Mouse (Mus musculus) stomach, postnatal 0 days (tissue): ENCODE results near the gene Nthl1. TPM values are rescaled to one million over a fixed set of nuclear protein-coding genes. Genes with fewer than 3 reads are reported as not detected.
A peak's percentile ranks its signal among the peaks of the same experiment; 100 is the strongest.
"Not testable (repeated sequence)": the region's sequence is repeated elsewhere in the genome, so short reads cannot be mapped to it uniquely, and the experiment has no call there.

Experiments used
- ATAC-seq: fragments of 200-750 bp; cut with Nextera tagmentation; 2 replicates; pipeline ENCODE4 v1.8.0; 2017; ENCODE audit not compliant: low FRiP score, low TSS enrichment
- DNase-seq: peaks from one replicate; pipeline ENCODE4 v3.0.0-alpha.2; 2016; ENCODE audit warnings: low spot score
- H3K27ac ChIP-seq: fragments of 300-500 bp; sonication (generic); replicated peaks from 2 replicates; pipeline ENCODE4 v1.5.1; 2014; ENCODE audit warnings: mild to moderate bottlenecking, control low read depth
- H3K27me3 ChIP-seq: fragments of 300-500 bp; sonication (generic); 2 replicates; pipeline ENCODE4 v1.6.1; 2014; ENCODE audit warnings: low read length; ENCODE audit not compliant: control insufficient read depth, insufficient read depth
- H3K36me3 ChIP-seq: fragments of 300-500 bp; sonication (generic); 2 replicates; pipeline ENCODE4 v1.6.1; 2014; ENCODE audit warnings: low read length, mixed read lengths; ENCODE audit not compliant: control insufficient read depth, insufficient read depth
- H3K4me1 ChIP-seq: fragments of 300-500 bp; sonication (generic); replicated peaks from 2 replicates; pipeline ENCODE4 v1.6.1; 2014; ENCODE audit warnings: antibody characterized with exemption; ENCODE audit not compliant: control insufficient read depth, insufficient read depth
- H3K4me2 ChIP-seq: fragments of 300-500 bp; sonication (generic); replicated peaks from 2 replicates; pipeline ENCODE4 v1.6.1; 2014; ENCODE audit warnings: low read depth, mild to moderate bottlenecking, control low read depth, moderate library complexity
- H3K4me3 ChIP-seq: fragments of 300-500 bp; sonication (generic); 2 replicates; pipeline ENCODE4 v1.5.1; 2014; ENCODE audit warnings: low read depth, low read length, control low read depth
- H3K9ac ChIP-seq: fragments of 300-500 bp; sonication (generic); 2 replicates; pipeline ENCODE4 v1.6.1; 2014; ENCODE audit warnings: mild to moderate bottlenecking, low read length, control low read depth, mixed read lengths
- H3K9me3 ChIP-seq: fragments of 300-500 bp; sonication (generic); 2 replicates; pipeline ENCODE4 v1.6.1; 2016; ENCODE audit warnings: low read length; ENCODE audit not compliant: control insufficient read depth
- CTCF ChIP-seq: IDR thresholded peaks from 2 replicates; pipeline ENCODE4 v1.5.1; 2016; ENCODE audit warnings: antibody characterized with exemption, low read depth, mild to moderate bottlenecking, moderate library complexity
- EP300 ChIP-seq: optimal IDR thresholded peaks from 2 replicates; pipeline ENCODE3; 2016; ENCODE audit warnings: antibody characterized with exemption
- WGBS: fragments of 180-500 bp; shearing (Covaris S2); extraction: QIAGEN DNeasy Blood & Tissue Kit; methylation state at CpG from one replicate; pipeline ENCODE4 v1.1.7; 2014; 5-methylcytosine and 5-hydroxymethylcytosine counted together
- polyA plus RNA-seq: library from polyadenylated mRNA; unstranded; fragments of >200 nt; fragmentation: Nextera tagmentation; extraction: Ambion mirVana; gene quantifications from 2 replicates; pipeline ENCODE4 v1.2.1, GENCODE M21; 2015

Gene Nthl1
- polyA plus RNA-seq, 1 experiment from 2014 or later: 8.0 TPM

- ATAC-seq: no peak
- Histone ChIP-seq H3K36me3 (no peaks in the 10 kb centered on the region), H3K4me1 (peaks cover 6% of the 10 kb centered on the region; the same call in 1 of the 2 replicates), H3K27me3 (no peaks in the 10 kb centered on the region; the same call in 1 of the 2 replicates), H3K27ac (no peak overlapping the region), H3K4me2 (no peak overlapping the region), H3K9ac (no peak overlapping the region), H3K4me3 (no peak overlapping the region), H3K9me3 (no peaks in the 10 kb centered on the region)
- WGBS: 71% methylated on average over 4 of the region's 4 CpGs
- no peak for TF ChIP-seq CTCF
- TF ChIP-seq EP300: no peak
- DNase-seq: no peak
Observed at GRCm38 (mm10) chr17:24654969-24655368, 22.5 kb downstream of the Nthl1 start.

GRCm38 (mm10) chr17:24658017-24658758 lies 25.7 kb downstream of the Nthl1 start, which contains the start of gene Npw:
Gene Npw (minus strand): TSS chr17:24658457.
- ATAC-seq: peak; percentile 41
- peak within 1 kb of the TSS; percentile 69 for H3K4me2 ChIP-seq

GRCm38 (mm10) chr17:24667011-24667410 lies 34.5 kb downstream of the Nthl1 start:
- not testable (repeated sequence) for H3K36me3 ChIP-seq, H3K27ac ChIP-seq, H3K9me3 ChIP-seq, H3K9ac ChIP-seq, H3K4me3 ChIP-seq, ATAC-seq, DNase-seq, H3K27me3 ChIP-seq, H3K4me1 ChIP-seq, H3K4me2 ChIP-seq
- 59% methylated on average over 7 of the region's 7 CpGs for WGBS

More at GRCm38 (mm10) chr17:24658017-24658758, 25.7 kb downstream of the Nthl1 start, which contains the start of gene Npw:
- Histone ChIP-seq H3K27ac (no peak within 1 kb of the TSS), H3K4me1 (peaks cover 6% of the 10 kb centered on the region; the same call in 1 of the 2 replicates), H3K4me3 (peak within 1 kb of the TSS; percentile 36), H3K9me3 (no peaks in the 10 kb centered on the region), H3K9ac (peak within 1 kb of the TSS; percentile 59), H3K36me3 (no peaks in the 10 kb centered on the region), H3K27me3 (no peaks in the 10 kb centered on the region; the same call in 1 of the 2 replicates)
- 1% methylated on average over 44 of the region's 47 CpGs for WGBS
- TF ChIP-seq CTCF (no peak), EP300 (no peak)
- peak; percentile 66 for DNase-seq

GRCm38 (mm10) chr17:24667416-24667815 lies 34.9 kb downstream of the Nthl1 start:
- no peaks in the 10 kb centered on the region for H3K36me3 ChIP-seq
- no peak overlapping the region for H3K4me3 ChIP-seq
- ATAC-seq: peak; percentile 68
- DNase-seq: peak; percentile 84
- no peaks in the 10 kb centered on the region for H3K27me3 ChIP-seq
- peak; percentile 85 for TF ChIP-seq CTCF
- no peak for TF ChIP-seq EP300
- 9% methylated on average over 6 of the region's 6 CpGs for WGBS
- H3K4me2 ChIP-seq: no peak overlapping the region
- H3K4me1 ChIP-seq: peaks cover 3% of the 10 kb centered on the region; the same call in 1 of the 2 replicates
- no peak overlapping the region for H3K27ac ChIP-seq
- H3K9me3 ChIP-seq: no peaks in the 10 kb centered on the region
- no peak overlapping the region for H3K9ac ChIP-seq

- not testable (repeated sequence) for H3K36me3 ChIP-seq, ATAC-seq, H3K4me1 ChIP-seq, H3K27me3 ChIP-seq, H3K9me3 ChIP-seq, DNase-seq
- Histone ChIP-seq H3K4me2 (peak overlapping the region; percentile 55), H3K4me3 (peak overlapping the region; percentile 99), H3K27ac (peak overlapping the region; percentile 91), H3K9ac (peak overlapping the region; percentile 38; the same call in 1 of the 2 replicates)
- 10% methylated on average over 15 of the region's 15 CpGs for WGBS
Observed at GRCm38 (mm10) chr17:24669214-24669544, 36.7 kb downstream of the Nthl1 start.

GRCm38 (mm10) chr17:24669545-24670245 lies 37.2 kb downstream of the Nthl1 start, which contains the start of gene Zfp598:
Gene Zfp598 (plus strand): TSS chr17:24669687.
- ATAC-seq (peak; percentile 97), DNase-seq (peak; percentile 95)
- Histone ChIP-seq H3K27ac (peak within 1 kb of the TSS; percentile 91), H3K36me3 (0 out of 2 replicates have a peak, but pooled peaks cover 3% of the 10 kb centered on the region), H3K4me2 (peak within 1 kb of the TSS; percentile 90), H3K4me1 (peaks cover 3% of the 10 kb centered on the region; the same call in 1 of the 2 replicates), H3K9ac (peak within 1 kb of the TSS; percentile 95), H3K27me3 (no peaks in the 10 kb centered on the region), H3K9me3 (no peaks in the 10 kb centered on the region), H3K4me3 (peak within 1 kb of the TSS; percentile 99)
- 1% methylated on average over 57 of the region's 80 CpGs for WGBS
- TF ChIP-seq EP300: no peak
- TF ChIP-seq CTCF: peak; percentile 45
